Mouse (Mus musculus): ENCODE results near the gene C2cd4c. TPM values are rescaled to one million over a fixed set of nuclear protein-coding genes. Genes with fewer than 3 reads are reported as not detected.

C2cd4c gene
- polyA plus RNA-seq, 1 experiment from 2014 or later, result 0.46 TPM

DNA sequence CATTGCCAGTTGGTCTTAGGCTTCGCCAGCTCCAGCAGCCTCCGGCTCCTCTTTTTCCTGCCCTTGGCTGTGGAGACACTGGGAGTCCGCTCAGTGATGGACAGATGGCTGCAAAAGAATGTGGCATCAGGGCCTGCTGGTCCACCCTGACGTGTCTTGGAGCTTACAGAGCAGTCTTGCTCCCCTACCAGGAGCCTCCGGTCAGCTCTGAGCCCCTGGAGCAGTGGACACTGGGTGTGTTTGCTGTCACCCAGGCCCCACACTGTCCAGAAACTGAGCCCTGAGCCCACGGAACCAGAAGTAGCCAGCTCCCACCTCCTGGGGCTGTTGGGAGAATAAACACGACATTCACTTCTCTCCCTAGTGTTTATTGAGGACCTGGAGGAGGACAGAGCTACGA, 27.6 kb downstream of the C2cd4c start:
- ATAC-seq, result no peak
- H3K4me2 ChIP-seq (ENCODE audit: low read length), result no peak overlapping the region
- H3K27me3 ChIP-seq (replicated peaks; ENCODE audit: control insufficient read depth, insufficient read depth, low read length), result no peaks in the 10 kb centered on the region
- H3K36me3 ChIP-seq (ENCODE audit: control insufficient read depth, insufficient read depth, low read length), result no peaks in the 10 kb centered on the region
- no peaks in the 10 kb centered on the region for H3K9me3 ChIP-seq (replicated peaks; ENCODE audit: control insufficient read depth, low read length)
- no peak overlapping the region for H3K9ac ChIP-seq (ENCODE audit: low read length)
- WGBS, result 76% methylated on average over 8 of the region's 8 CpGs
- H3K4me1 ChIP-seq (ENCODE audit: control insufficient read depth, insufficient read depth, low read length), result no peaks in the 10 kb centered on the region
- no peak overlapping the region for H3K4me3 ChIP-seq (ENCODE audit: low read depth, low read length)
- no peak for DNase-seq (ENCODE audit: low spot score)
- no peak overlapping the region for H3K27ac ChIP-seq (ENCODE audit: low read depth, low read length)

DNA sequence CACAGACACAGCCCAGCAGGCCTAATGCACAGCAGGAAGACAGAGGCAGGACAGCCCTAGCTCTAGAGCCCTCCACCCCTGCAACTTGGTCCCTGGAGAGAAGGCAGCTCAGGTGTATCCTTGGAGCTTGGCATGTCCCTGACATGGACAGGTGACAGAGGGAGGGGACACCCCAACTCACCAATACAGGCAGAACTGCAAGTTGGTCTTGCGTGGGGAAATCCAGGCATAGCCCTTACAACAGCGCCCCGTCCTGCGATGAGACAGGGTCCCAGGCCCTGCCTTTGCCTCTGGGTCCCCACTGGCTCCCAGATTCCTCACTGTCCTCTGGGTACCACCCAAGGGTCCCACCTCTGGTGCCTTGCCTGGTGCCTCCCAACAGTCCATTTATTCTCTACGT, 28.1 kb downstream of the C2cd4c start:
- ATAC-seq (no peak), DNase-seq (ENCODE audit: low spot score) (no peak)
- no peak overlapping the region for H3K4me2 ChIP-seq (ENCODE audit: low read length)
- H3K27ac ChIP-seq (ENCODE audit: low read depth, low read length), result no peak overlapping the region
- no peak overlapping the region for H3K9ac ChIP-seq (ENCODE audit: low read length)
- no peak overlapping the region for H3K4me3 ChIP-seq (ENCODE audit: low read depth, low read length)
- no peaks in the 10 kb centered on the region for H3K36me3 ChIP-seq (ENCODE audit: control insufficient read depth, insufficient read depth, low read length)
- whole genome bisulfite sequencing, result 95% methylated on average over 5 of the region's 5 CpGs
- H3K4me1 ChIP-seq (ENCODE audit: control insufficient read depth, insufficient read depth, low read length), result no peaks in the 10 kb centered on the region
- H3K27me3 ChIP-seq (replicated peaks; ENCODE audit: control insufficient read depth, insufficient read depth, low read length), result no peaks in the 10 kb centered on the region
- no peaks in the 10 kb centered on the region for H3K9me3 ChIP-seq (replicated peaks; ENCODE audit: control insufficient read depth, low read length)

GRCm38 (mm10) chr10:79585136-79585535, 28.7 kb downstream of the C2cd4c start:
- Histone ChIP-seq H3K9me3 (replicated peaks; ENCODE audit: control insufficient read depth, low read length) (no peaks in the 10 kb centered on the region), H3K27me3 (replicated peaks; ENCODE audit: control insufficient read depth, insufficient read depth, low read length) (no peaks in the 10 kb centered on the region), H3K4me3 (ENCODE audit: low read depth, low read length) (no peak overlapping the region), H3K9ac (ENCODE audit: low read length) (no peak overlapping the region), H3K4me2 (ENCODE audit: low read length) (no peak overlapping the region), H3K36me3 (ENCODE audit: control insufficient read depth, insufficient read depth, low read length) (no peaks in the 10 kb centered on the region), H3K4me1 (ENCODE audit: control insufficient read depth, insufficient read depth, low read length) (no peaks in the 10 kb centered on the region), H3K27ac (ENCODE audit: low read depth, low read length) (no peak overlapping the region)
- no peak for ATAC-seq
- 94% methylated on average over 6 of the region's 6 CpGs for WGBS
- no peak for DNase-seq (ENCODE audit: low spot score)

- Histone ChIP-seq H3K9ac (ENCODE audit: low read length) (no peak overlapping the region), H3K4me3 (ENCODE audit: low read depth, low read length) (no peak overlapping the region), H3K36me3 (ENCODE audit: control insufficient read depth, insufficient read depth, low read length) (no peaks in the 10 kb centered on the region), H3K4me1 (ENCODE audit: control insufficient read depth, insufficient read depth, low read length) (no peaks in the 10 kb centered on the region), H3K27me3 (replicated peaks; ENCODE audit: control insufficient read depth, insufficient read depth, low read length) (no peaks in the 10 kb centered on the region), H3K9me3 (replicated peaks; ENCODE audit: control insufficient read depth, low read length) (no peaks in the 10 kb centered on the region), H3K27ac (ENCODE audit: low read depth, low read length) (no peak overlapping the region), H3K4me2 (ENCODE audit: low read length) (no peak overlapping the region)
- DNase-seq (ENCODE audit: low spot score), result no peak
- 92% methylated on average over 9 of the region's 9 CpGs for WGBS
- no peak for ATAC-seq
Observed at GRCm38 (mm10) chr10:79584426-79584825, 29.4 kb downstream of the C2cd4c start.

- Histone ChIP-seq H3K4me3 (ENCODE audit: low read depth, low read length) (no peak overlapping the region), H3K9ac (ENCODE audit: low read length) (no peak overlapping the region), H3K36me3 (ENCODE audit: control insufficient read depth, insufficient read depth, low read length) (no peaks in the 10 kb centered on the region), H3K4me2 (ENCODE audit: low read length) (no peak overlapping the region), H3K4me1 (ENCODE audit: control insufficient read depth, insufficient read depth, low read length) (no peaks in the 10 kb centered on the region), H3K9me3 (replicated peaks; ENCODE audit: control insufficient read depth, low read length) (no peaks in the 10 kb centered on the region), H3K27me3 (replicated peaks; ENCODE audit: control insufficient read depth, insufficient read depth, low read length) (no peaks in the 10 kb centered on the region), H3K27ac (ENCODE audit: low read depth, low read length) (no peak overlapping the region)
- no peak for DNase-seq (ENCODE audit: low spot score)
- no peak for ATAC-seq
- 73% methylated on average over 7 of the region's 7 CpGs for WGBS
Observed at GRCm38 (mm10) chr10:79584021-79584420, 29.8 kb downstream of the C2cd4c start.

DNA sequence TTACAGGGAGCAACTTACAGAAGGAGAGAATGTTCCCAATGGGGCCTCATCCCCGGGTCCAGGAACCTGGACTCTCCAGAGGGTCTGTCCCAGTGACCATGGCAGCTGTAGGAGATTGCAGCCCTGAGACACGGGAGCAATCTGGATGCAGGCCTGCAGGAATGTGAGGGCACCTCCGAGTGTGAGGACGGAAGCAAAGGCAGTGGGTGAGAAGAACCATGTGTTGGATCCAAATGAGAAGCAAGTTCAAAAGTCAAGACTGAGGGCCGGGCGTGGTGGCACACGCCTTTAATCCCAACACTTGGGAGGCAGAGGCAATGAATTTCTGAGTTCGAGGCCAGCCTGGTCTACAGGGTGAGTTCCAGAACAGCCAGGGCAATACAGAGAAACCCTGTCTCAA, 32.3 kb downstream of the C2cd4c start:
- DNase-seq (ENCODE audit: low spot score), result no peak
- no peaks in the 10 kb centered on the region for H3K36me3 ChIP-seq (ENCODE audit: control insufficient read depth, insufficient read depth, low read length)
- WGBS, result 84% methylated on average over 8 of the region's 8 CpGs

DNA sequence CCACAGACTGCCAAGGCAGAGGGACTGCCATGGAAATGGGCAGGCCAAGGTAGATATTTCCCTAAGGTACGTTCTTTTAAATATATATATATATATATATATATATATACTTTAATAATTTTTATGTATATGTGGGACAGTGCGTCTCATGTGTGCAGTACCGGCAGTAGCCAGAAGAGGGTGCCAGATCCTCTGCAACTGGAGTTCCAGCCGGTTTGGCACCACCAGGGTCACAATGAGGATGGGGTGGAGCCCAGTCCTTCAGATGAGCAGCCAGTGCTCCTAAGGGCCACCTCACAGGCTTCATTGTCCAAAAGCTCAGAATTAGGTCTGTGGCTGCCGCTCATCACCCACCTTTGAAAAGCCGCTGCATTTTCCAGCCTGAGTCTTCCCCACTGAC, 33.0 kb downstream of the C2cd4c start:
- 37% methylated on average over 6 of the region's 6 CpGs for WGBS
- Histone ChIP-seq H3K4me1 (ENCODE audit: control insufficient read depth, insufficient read depth, low read length) (no peaks in the 10 kb centered on the region), H3K9me3 (replicated peaks; ENCODE audit: control insufficient read depth, low read length) (no peaks in the 10 kb centered on the region), H3K36me3 (ENCODE audit: control insufficient read depth, insufficient read depth, low read length) (no peaks in the 10 kb centered on the region), H3K27me3 (replicated peaks; ENCODE audit: control insufficient read depth, insufficient read depth, low read length) (no peaks in the 10 kb centered on the region), H3K27ac (ENCODE audit: low read depth, low read length) (no peak overlapping the region), H3K4me3 (ENCODE audit: low read depth, low read length) (no peak overlapping the region), H3K9ac (ENCODE audit: low read length) (no peak overlapping the region), H3K4me2 (ENCODE audit: low read length) (no peak overlapping the region)
- DNase-seq (ENCODE audit: low spot score), result peak; percentile 48
- no peak for ATAC-seq

More for the DNA sequence above, 32.3 kb downstream of the C2cd4c start:
- Histone ChIP-seq H3K4me2 (ENCODE audit: low read length) (no peak overlapping the region), H3K4me3 (ENCODE audit: low read depth, low read length) (no peak overlapping the region), H3K9ac (ENCODE audit: low read length) (no peak overlapping the region), H3K27ac (ENCODE audit: low read depth, low read length) (no peak overlapping the region), H3K9me3 (replicated peaks; ENCODE audit: control insufficient read depth, low read length) (no peaks in the 10 kb centered on the region), H3K4me1 (ENCODE audit: control insufficient read depth, insufficient read depth, low read length) (no peaks in the 10 kb centered on the region), H3K27me3 (replicated peaks; ENCODE audit: control insufficient read depth, insufficient read depth, low read length) (no peaks in the 10 kb centered on the region)
- ATAC-seq, result no peak

DNA sequence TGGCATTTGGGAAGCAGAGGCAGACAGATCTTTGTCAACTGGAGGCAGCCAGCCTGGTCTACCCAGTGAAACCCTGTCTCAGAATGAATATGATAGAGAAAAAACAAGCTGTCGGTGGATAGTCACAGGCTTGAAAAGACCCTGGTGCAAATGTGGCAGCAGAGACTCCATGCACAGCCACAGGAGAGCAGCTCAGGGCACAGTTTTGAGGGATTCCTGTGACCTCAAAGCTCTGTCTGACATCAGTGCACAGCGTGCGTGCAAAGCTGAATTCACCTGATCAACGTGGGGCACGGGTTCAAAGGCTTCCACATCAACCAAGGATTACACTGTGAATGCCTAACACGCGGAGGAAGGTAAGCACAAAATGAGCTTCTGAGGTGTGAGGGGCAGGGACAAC, 33.5 kb downstream of the C2cd4c start:
- WGBS, result 66% methylated on average over 7 of the region's 7 CpGs
- H3K36me3 ChIP-seq (ENCODE audit: control insufficient read depth, insufficient read depth, low read length), result no peaks in the 10 kb centered on the region
- no peak for ATAC-seq
- DNase-seq (ENCODE audit: low spot score), result no peak
- H3K27ac ChIP-seq (ENCODE audit: low read depth, low read length), result no peak overlapping the region
- no peak overlapping the region for H3K4me2 ChIP-seq (ENCODE audit: low read length)
- no peak overlapping the region for H3K9ac ChIP-seq (ENCODE audit: low read length)
- no peak overlapping the region for H3K4me3 ChIP-seq (ENCODE audit: low read depth, low read length)
- H3K27me3 ChIP-seq (replicated peaks; ENCODE audit: control insufficient read depth, insufficient read depth, low read length), result no peaks in the 10 kb centered on the region
- H3K9me3 ChIP-seq (replicated peaks; ENCODE audit: control insufficient read depth, low read length), result no peaks in the 10 kb centered on the region
- no peaks in the 10 kb centered on the region for H3K4me1 ChIP-seq (ENCODE audit: control insufficient read depth, insufficient read depth, low read length)

GRCm38 (mm10) chr10:79579781-79580180, 34.0 kb downstream of the C2cd4c start:
- no peaks in the 10 kb centered on the region for H3K27me3 ChIP-seq (replicated peaks; ENCODE audit: control insufficient read depth, insufficient read depth, low read length)
- H3K36me3 ChIP-seq (ENCODE audit: control insufficient read depth, insufficient read depth, low read length), result no peaks in the 10 kb centered on the region
- no peak overlapping the region for H3K9ac ChIP-seq (ENCODE audit: low read length)
- DNase-seq (ENCODE audit: low spot score), result no peak
- no peak overlapping the region for H3K27ac ChIP-seq (ENCODE audit: low read depth, low read length)
- H3K4me3 ChIP-seq (ENCODE audit: low read depth, low read length), result no peak overlapping the region
- WGBS, result 80% methylated on average over 12 of the region's 12 CpGs
- no peaks in the 10 kb centered on the region for H3K9me3 ChIP-seq (replicated peaks; ENCODE audit: control insufficient read depth, low read length)
- H3K4me2 ChIP-seq (ENCODE audit: low read length), result no peak overlapping the region
- H3K4me1 ChIP-seq (ENCODE audit: control insufficient read depth, insufficient read depth, low read length), result no peaks in the 10 kb centered on the region
- no peak for ATAC-seq
